Mouse (Mus musculus) bone marrow macrophage, adult 2 months (primary cell): ENCODE results near the gene Psg22. TPM values are rescaled to one million over a fixed set of nuclear protein-coding genes. Genes with fewer than 3 reads are reported as not detected.
"Not testable (repeated sequence)": the region's sequence is repeated elsewhere in the genome, so short reads cannot be mapped to it uniquely, and the experiment has no call there.

ENCODE experiments used
- H3K27ac ChIP-seq: 2 replicates; pipeline ENCODE4 v1.5.1; 2012; ENCODE audit warnings: low read depth, low read length; ENCODE audit not compliant: insufficient read depth
- H3K4me1 ChIP-seq: 2 replicates; pipeline ENCODE4 v1.6.1; 2012; ENCODE audit warnings: low read length; ENCODE audit not compliant: control insufficient read depth, insufficient read depth
- H3K4me3 ChIP-seq: 2 replicates; pipeline ENCODE4 v1.5.1; 2012; ENCODE audit warnings: mild to moderate bottlenecking, low read length, moderate library complexity; ENCODE audit not compliant: insufficient read depth
- CTCF ChIP-seq: IDR thresholded peaks from 2 replicates; pipeline ENCODE4 v1.5.1; 2012; ENCODE audit warnings: low read depth, mild to moderate bottlenecking, low read length, moderate library complexity
- POLR2A ChIP-seq: IDR thresholded peaks from 2 replicates; pipeline ENCODE4 v1.6.1; 2012; ENCODE audit warnings: mild to moderate bottlenecking, low read depth, low read length, borderline replicate concordance
- polyA plus RNA-seq: library from polyadenylated mRNA; stranded (reverse); fragments of >200 nt; gene quantifications from 2 replicates; pipeline ENCODE4 v1.2.4, GENCODE M21; 2012; ENCODE audit not compliant: missing spikeins, insufficient read depth, insufficient read length

Psg22 gene
- polyA plus RNA-seq: not detected in 2 replicates

DNA sequence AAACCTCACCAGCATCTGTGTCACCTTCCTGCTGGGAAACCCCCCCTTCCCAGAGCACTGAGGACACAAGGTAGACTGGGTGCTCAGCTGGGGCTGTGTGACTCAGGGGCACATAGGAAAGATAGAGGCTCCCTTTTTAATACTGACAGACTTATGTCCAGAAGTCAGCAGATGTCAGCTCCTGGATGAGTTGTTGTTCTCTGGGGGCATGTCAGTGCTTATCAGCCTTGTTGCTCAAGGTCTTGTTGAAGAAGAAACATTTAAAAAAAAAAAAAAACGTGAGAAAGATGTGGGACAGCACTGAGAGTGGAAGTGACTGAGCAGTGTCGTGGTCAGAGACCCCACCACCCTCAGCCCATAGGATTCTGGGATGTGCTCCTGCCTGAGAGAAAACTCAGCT, at the start of gene Psg22:
Psg22 (plus strand) TSS at position 301 of the 400 bp plus-strand sequence.
- no peak within 1 kb of the TSS for H3K27ac ChIP-seq
- H3K4me3 ChIP-seq: no peak within 1 kb of the TSS
- H3K4me1 ChIP-seq: no peaks in the 10 kb centered on the region
- no peak for TF ChIP-seq CTCF

DNA sequence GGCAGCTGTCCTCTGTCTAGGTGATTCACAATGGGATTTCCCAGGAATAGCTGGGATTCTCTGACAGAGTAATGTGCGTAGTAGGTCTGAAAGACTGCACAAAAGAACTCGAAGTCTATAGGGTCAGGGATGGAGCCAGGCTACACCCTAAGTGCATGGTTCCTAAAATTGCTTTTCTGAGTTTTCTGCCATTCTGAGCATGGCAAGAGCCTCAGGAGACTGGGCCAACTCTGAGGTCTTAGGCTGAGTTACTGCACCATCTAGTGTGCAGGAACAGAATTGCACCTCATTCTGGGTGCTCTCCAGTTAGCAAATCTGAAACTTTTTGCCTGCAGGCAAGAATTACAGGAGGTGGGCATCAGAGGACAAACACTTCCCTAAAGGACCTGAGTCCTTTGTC, 38.1 kb upstream of the Psg22 start:
- no peak for TF ChIP-seq POLR2A
- no peak for TF ChIP-seq CTCF
- Histone ChIP-seq H3K4me3 (no peak overlapping the region), H3K27ac (no peak overlapping the region), H3K4me1 (no peaks in the 10 kb centered on the region)

DNA sequence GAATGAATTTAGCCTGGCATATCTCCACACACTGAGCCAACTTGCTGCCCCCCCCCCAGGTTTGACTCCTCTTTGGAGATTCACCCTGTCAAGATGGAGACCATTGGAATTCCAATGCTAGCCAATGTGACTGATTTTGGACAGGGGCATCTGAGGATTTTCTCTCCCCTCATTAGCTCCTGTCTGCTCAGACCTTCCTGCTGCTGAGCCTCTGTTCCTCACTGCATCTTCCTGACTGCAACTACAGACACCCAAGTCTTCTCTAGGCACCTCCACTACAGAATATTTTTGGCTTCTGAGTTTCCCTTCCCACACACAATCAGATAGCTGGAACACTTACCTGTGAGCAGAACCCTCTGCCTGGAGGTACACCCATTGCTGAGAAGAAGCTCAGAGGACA, 32.3 kb upstream of the Psg22 start:
- H3K4me3 ChIP-seq: no peak overlapping the region
- no peak for TF ChIP-seq CTCF
- no peak for TF ChIP-seq POLR2A
- no peaks in the 10 kb centered on the region for H3K4me1 ChIP-seq
- no peak overlapping the region for H3K27ac ChIP-seq

DNA sequence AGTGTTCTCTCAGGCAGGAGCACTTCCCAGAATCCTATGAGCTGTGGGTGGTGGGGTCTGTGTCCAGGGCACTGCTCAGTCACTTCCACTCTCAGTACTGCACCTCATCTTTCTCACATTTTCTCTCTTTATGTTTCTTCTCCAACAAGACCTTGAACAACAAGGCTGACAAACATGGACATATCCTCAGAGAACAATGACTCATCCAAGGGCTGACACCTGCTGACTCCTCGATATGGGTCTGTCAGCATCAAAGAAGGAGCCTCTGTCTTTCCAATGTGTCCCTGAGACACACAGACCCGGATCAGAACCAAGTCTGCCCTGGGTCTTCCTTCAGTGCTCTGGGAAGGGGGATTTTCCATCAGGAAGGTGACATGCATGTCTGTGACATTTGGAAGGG, 31.8 kb upstream of the Psg22 start, which contains the start of gene Psg20:
Psg20 (minus strand) TSS at position 101 of the 400 bp plus-strand sequence.
- Histone ChIP-seq H3K27ac (no peak within 1 kb of the TSS), H3K4me3 (no peak within 1 kb of the TSS), H3K4me1 (no peaks in the 10 kb centered on the region)
- TF ChIP-seq CTCF: no peak
- TF ChIP-seq POLR2A: no peak

DNA sequence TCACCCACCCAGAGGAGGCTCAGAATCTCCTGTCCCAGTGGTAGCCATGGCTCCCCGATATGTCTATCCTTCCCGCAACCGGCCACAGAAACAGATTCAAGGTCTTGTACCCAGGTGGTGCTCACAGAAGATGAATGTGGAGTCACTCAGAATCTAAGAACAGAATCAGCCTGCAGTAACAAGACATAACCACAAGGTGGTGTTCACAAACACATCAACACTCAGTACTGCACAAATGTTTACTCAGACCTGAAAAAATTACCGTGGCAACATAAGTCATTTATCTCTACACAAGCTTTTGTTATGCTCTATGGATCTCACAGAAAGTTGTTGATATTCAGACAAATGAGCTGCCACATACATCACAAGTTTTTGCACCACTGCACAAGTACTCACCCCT, 7.6 kb upstream of the Psg22 start:
- not testable (repeated sequence) for H3K4me3 ChIP-seq, H3K4me1 ChIP-seq, H3K27ac ChIP-seq

DNA sequence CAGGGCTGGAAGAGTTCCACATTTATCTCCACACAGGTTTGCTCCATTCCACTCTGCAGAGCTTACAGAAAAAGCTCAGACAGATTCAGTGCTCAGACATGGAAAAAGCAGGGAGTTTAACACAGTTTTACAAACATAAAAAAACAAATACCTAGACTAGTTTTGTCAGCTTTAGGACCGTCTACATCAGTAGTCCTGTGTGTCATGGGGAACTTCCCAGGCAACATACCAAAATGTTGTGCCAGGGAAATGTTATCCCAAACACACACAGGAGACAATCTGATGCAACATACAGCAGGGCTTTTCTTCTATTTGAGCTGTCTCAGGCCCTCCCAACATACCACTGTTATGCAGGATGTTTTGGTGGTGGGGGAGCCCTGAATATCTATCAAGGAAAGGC, 7.0 kb upstream of the Psg22 start:
- no peak overlapping the region for H3K4me3 ChIP-seq
- H3K4me1 ChIP-seq: no peaks in the 10 kb centered on the region
- H3K27ac ChIP-seq: no peak overlapping the region
- no peak for TF ChIP-seq POLR2A
- TF ChIP-seq CTCF: no peak

DNA sequence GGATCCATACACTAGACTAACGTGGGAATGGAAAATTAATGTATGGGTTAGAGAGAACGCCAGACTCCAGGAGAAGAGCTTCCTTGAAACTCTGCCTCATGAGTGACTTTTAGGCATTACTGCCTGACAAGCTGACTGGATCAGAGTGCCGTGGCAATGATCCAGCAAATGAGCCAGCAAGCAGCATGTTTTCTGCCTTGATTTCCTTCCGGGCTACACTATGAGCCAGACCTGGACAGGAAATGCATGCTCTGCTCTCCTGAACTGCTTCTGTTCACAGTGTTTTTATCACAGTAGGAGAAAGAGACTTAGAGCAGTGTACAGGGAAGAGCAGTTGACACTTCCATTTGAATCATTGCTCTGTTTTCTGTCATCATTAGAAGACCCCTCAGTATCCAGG, 2.3 kb upstream of the Psg22 start:
- no peak for TF ChIP-seq CTCF
- TF ChIP-seq POLR2A: no peak

DNA sequence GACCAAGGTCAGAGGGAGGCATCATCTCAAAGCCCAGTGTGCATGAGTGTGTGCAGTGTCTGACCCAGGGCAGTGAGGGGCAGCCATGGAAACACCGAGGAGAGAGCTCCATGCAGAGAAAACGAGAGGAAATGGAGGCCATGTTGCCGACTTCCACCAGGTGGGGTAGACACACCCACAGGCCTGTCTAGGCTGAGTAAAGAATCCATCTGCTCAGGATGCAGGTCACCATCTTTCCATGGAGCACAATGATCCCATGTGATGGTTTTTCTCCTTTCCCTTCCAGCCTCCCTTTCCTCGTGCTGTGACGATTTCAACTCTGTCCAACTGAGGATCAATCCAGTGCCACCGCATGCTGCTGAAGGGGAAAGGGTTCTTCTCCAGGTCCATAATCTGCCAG, 6.1 kb downstream of the Psg22 start:
- Histone ChIP-seq H3K27ac (no peak overlapping the region), H3K4me1 (no peaks in the 10 kb centered on the region), H3K4me3 (no peak overlapping the region)
- no peak for TF ChIP-seq CTCF
- TF ChIP-seq POLR2A: no peak

More for the DNA sequence above, 2.3 kb upstream of the Psg22 start:
- Histone ChIP-seq H3K4me3 (no peak overlapping the region), H3K27ac (no peak overlapping the region), H3K4me1 (no peaks in the 10 kb centered on the region)

DNA sequence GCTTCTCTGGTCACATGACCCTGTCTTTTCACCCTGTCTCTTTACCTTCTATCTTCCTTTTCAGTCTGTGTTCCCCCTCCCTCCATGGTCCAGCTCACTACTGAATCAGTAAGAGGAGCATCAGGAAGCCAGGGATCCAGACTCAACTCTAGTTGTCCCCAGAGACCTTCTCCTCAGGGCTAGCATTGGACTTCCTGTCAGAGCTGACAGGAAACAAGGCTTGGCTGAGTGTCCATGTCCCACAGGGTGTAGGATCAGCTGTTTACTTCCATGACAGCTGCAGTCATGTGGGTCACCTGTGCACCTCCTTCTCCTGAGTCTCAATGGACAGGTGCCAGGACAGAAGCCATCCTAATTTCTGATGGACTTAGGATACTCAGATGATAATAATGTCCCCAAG, 8.0 kb downstream of the Psg22 start:
- not testable (repeated sequence) for H3K4me1 ChIP-seq, H3K4me3 ChIP-seq, H3K27ac ChIP-seq

DNA sequence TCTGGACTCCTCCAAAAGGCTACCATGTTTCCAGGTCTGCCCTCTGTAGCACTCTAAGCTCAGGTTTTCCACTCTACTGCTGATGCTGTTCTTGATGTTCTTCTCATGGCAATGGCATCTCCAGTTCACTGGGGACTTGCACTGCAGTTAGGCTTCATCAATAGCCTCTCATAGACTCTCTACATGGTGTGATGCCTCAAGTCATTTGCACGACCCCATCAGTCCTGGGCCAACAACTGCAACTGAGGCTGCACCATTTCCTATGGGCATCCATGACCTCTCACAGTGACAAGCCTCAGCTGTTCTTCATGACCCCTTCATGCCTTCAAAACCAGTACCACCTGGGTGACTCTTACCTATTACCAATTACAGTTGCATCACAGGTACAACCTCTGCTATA, 10.5 kb downstream of the Psg22 start:
- Histone ChIP-seq H3K4me1 (no peaks in the 10 kb centered on the region), H3K4me3 (no peak overlapping the region), H3K27ac (no peak overlapping the region)
- TF ChIP-seq CTCF (no peak), POLR2A (no peak)

DNA sequence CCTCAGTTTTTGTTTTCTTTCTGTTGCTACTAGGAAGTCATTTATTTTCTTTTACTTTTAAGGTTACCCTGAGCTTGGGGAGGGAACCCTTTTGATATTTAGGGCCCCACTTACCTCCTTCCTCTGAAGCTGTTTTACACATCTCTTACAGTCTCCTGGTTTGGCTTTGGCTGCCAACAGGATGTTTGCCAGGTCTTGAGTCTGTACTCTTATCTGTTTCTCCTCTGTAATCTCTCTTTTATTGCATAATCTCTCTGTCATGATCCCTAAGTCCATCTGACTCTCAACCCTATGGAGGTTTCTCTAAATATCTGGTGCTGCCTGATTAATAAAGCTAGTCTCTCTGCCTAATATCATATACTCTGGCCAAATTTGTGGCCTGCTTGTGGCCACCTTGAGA, 15.2 kb downstream of the Psg22 start:
- Histone ChIP-seq H3K27ac (no peak overlapping the region), H3K4me1 (no peaks in the 10 kb centered on the region)

More for the DNA sequence above, 15.2 kb downstream of the Psg22 start:
- TF ChIP-seq POLR2A (no peak), CTCF (no peak)
- H3K4me3 ChIP-seq: no peak overlapping the region
